Mouse (Mus musculus): Measurements from ENCODE around the gene Pomt1. TPM values are rescaled to one million over a fixed set of nuclear protein-coding genes. Genes with fewer than 3 reads are reported as not detected.

Gene Pomt1
- 27.4 and 30.3 TPM in 2 replicates for polyA plus RNA-seq (2016; fragmentation: Nextera tagmentation; extraction: Ambion mirVana)

- under 1% methylated on average over 54 of the region's 54 CpGs for WGBS
- H3K27ac ChIP-seq (replicated peaks), result peak within 1 kb of the TSS; percentile 88
- peaks cover 30% of the 10 kb centered on the region for H3K4me1 ChIP-seq
- peak; percentile 92 for DNase-seq (ENCODE audit: low spot score)
- H3K27me3 ChIP-seq (ENCODE audit: low read depth, poor library complexity, severe bottlenecking), result no peaks in the 10 kb centered on the region
- H3K4me3 ChIP-seq, result peak within 1 kb of the TSS; percentile 70
- H3K9me3 ChIP-seq (replicated peaks), result no peaks in the 10 kb centered on the region
- H3K36me3 ChIP-seq, result peaks cover 60% of the 10 kb centered on the region
Observed at GRCm38 (mm10) chr2:32235886-32236759, at the start of gene Pomt1. Gene Pomt1 (plus strand): TSS chr2:32236590.

- no peaks in the 10 kb centered on the region for H3K9me3 ChIP-seq (replicated peaks)
- DNase-seq (ENCODE audit: low spot score), result no peak
- H3K4me1 ChIP-seq, result peaks cover 12% of the 10 kb centered on the region
- no peak overlapping the region for H3K4me3 ChIP-seq
- no peaks in the 10 kb centered on the region for H3K27me3 ChIP-seq (ENCODE audit: low read depth, poor library complexity, severe bottlenecking)
- H3K27ac ChIP-seq (replicated peaks), result no peak overlapping the region
- 95% methylated on average over 13 of the region's 13 CpGs for WGBS
- peaks cover 98% of the 10 kb centered on the region for H3K36me3 ChIP-seq
Observed at GRCm38 (mm10) chr2:32187019-32187551, 49.3 kb upstream of the Pomt1 start.

DNA sequence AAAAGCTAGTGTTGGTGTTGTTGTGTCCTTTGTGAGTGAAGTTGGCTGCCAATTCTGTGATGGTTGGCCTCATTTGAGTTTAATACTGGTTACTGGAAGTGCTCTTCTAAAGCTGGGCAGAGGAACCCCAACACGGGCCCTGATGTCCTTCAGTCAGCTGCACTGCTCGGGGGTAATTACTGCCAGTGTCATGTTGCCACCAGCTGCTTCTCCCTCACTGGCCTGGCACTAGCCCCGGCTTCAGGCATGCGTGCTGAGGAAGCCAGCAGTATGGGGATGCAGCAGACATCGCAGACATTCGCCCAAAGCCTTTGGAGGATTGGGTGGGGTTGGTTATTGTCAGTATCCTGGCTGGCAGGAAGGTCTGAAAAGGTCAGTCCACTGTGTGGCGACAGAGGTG lies 48.7 kb upstream of the Pomt1 start:
- H3K27ac ChIP-seq (replicated peaks), result no peak overlapping the region
- no peaks in the 10 kb centered on the region for H3K9me3 ChIP-seq (replicated peaks)
- H3K4me1 ChIP-seq, result peaks cover 7% of the 10 kb centered on the region
- no peak overlapping the region for H3K4me3 ChIP-seq
- DNase-seq (ENCODE audit: low spot score), result no peak
- H3K27me3 ChIP-seq (ENCODE audit: low read depth, poor library complexity, severe bottlenecking), result no peaks in the 10 kb centered on the region
- peaks cover 98% of the 10 kb centered on the region for H3K36me3 ChIP-seq
- 92% methylated on average over 7 of the region's 7 CpGs for WGBS

DNA sequence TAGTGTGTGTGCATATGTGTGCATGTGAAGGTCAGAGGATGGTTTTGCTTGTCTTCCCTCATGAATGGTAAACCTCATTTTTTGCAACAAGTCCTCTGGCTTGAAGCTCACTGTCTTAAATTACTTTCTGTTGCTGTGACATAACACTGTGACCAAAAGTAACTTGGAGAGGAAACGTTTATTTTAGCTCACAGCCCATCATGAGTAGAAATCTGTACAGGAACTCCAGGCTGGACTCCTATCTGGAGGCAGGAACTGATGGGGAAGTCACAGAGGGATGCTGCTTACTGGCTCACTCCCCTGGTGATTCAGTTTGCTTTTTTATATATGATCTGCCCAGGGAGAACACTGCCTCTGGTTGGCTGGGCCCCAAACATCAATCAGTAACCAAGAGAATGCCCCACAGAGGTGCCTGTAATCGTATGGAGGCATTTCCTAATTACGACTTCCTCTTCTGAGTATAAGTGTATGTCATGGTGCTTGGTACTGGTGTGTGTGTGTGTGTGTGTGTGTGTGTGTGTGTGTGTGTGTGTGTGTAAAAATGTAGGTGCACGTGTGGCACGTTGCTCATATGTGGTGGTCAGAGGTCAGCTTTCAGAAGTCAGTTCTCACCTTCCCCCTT lies 47.2 kb upstream of the Pomt1 start:
- peaks cover 98% of the 10 kb centered on the region for H3K36me3 ChIP-seq

DNA sequence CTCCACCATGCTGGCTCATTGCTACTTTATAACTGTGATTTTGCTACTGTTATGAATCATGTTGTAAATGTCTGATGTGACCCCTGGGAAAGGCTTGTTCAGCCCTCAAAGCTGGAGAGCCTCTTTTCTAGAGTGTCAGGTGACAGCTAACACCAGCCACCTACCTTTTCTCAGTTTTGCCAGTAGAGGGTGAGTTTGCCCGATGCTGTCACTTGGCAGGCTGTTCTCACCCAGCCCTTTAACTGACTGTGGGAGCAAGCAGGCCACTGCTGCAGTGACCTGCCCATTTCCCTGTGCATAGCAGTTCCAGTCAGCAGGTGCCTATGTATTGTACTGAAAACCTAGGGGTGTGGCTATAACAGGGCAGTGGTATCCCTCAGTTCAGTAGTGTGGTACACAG lies 45.8 kb upstream of the Pomt1 start:
- Histone ChIP-seq H3K4me1 (no peaks in the 10 kb centered on the region), H3K9me3 (replicated peaks) (no peaks in the 10 kb centered on the region), H3K27me3 (ENCODE audit: low read depth, poor library complexity, severe bottlenecking) (no peaks in the 10 kb centered on the region), H3K27ac (replicated peaks) (no peak overlapping the region), H3K4me3 (no peak overlapping the region), H3K36me3 (peaks cover 98% of the 10 kb centered on the region)
- no peak for DNase-seq (ENCODE audit: low spot score)
- WGBS, result 80% methylated on average over 1 of the region's 1 CpGs

More for the DNA sequence above, 47.2 kb upstream of the Pomt1 start:
- DNase-seq (ENCODE audit: low spot score), result no peak
- no peaks in the 10 kb centered on the region for H3K27me3 ChIP-seq (ENCODE audit: low read depth, poor library complexity, severe bottlenecking)
- H3K27ac ChIP-seq (replicated peaks), result no peak overlapping the region
- WGBS, result 93% methylated on average over 5 of the region's 5 CpGs
- no peaks in the 10 kb centered on the region for H3K4me1 ChIP-seq
- H3K9me3 ChIP-seq (replicated peaks), result no peaks in the 10 kb centered on the region
- H3K4me3 ChIP-seq, result no peak overlapping the region

- WGBS, result 87% methylated on average over 17 of the region's 18 CpGs
- Histone ChIP-seq H3K27me3 (ENCODE audit: low read depth, poor library complexity, severe bottlenecking) (no peaks in the 10 kb centered on the region), H3K36me3 (peaks cover 98% of the 10 kb centered on the region), H3K27ac (replicated peaks) (no peak overlapping the region), H3K4me3 (no peak overlapping the region), H3K9me3 (replicated peaks) (no peaks in the 10 kb centered on the region), H3K4me1 (no peaks in the 10 kb centered on the region)
- peak; percentile 39 for DNase-seq (ENCODE audit: low spot score)
Observed at GRCm38 (mm10) chr2:32191872-32192507, 44.4 kb upstream of the Pomt1 start.

DNA sequence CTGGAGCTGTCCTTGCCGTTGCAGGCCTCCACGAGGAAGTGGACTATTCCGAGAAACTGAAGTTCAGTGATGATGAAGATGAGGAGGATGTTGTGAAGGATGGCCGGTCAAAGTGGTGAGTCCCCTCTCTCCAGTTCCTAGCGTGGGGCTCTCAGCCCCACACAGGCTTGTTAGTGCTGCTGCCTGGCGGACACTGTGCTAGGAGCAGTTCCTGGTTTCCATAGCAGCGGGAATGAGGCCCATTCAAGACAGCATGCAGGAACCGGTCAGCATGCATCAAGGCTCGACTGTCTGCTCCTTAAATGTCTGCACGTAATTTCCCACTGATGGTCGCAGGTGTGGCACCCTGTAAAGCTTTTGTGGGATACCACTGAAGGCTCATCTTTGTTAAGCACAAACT lies 37.4 kb upstream of the Pomt1 start:
- DNase-seq (ENCODE audit: low spot score), result no peak
- no peaks in the 10 kb centered on the region for H3K4me1 ChIP-seq
- H3K27ac ChIP-seq (replicated peaks), result no peak overlapping the region
- 82% methylated on average over 11 of the region's 11 CpGs for WGBS
- no peaks in the 10 kb centered on the region for H3K9me3 ChIP-seq (replicated peaks)
- no peak overlapping the region for H3K4me3 ChIP-seq
- peaks cover 100% of the 10 kb centered on the region for H3K36me3 ChIP-seq
- H3K27me3 ChIP-seq (ENCODE audit: low read depth, poor library complexity, severe bottlenecking), result no peaks in the 10 kb centered on the region

DNA sequence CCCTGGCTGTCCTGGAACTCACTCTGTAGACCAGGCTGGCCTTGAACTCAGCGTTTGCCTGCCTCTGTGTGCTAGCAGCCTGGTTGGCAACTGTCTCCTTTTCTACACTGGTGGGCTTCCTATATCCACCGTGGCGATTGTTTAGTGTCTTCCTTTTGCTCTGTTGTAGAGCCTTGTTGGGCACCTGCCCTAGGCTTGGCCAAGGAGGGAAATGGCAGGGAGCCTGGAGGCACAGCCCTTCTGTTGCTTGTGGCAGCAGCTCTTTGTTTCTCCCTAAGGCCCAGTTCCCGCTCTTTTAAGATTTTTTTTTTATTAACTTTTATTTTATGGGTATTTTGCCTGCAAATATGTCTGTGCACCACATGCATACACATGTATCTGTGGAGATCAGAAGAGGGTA lies 36.4 kb upstream of the Pomt1 start:
- Histone ChIP-seq H3K36me3 (peaks cover 100% of the 10 kb centered on the region), H3K4me1 (no peaks in the 10 kb centered on the region), H3K27me3 (ENCODE audit: low read depth, poor library complexity, severe bottlenecking) (no peaks in the 10 kb centered on the region), H3K27ac (replicated peaks) (no peak overlapping the region), H3K9me3 (replicated peaks) (no peaks in the 10 kb centered on the region), H3K4me3 (no peak overlapping the region)
- no peak for DNase-seq (ENCODE audit: low spot score)
- WGBS, result 95% methylated on average over 4 of the region's 4 CpGs

DNA sequence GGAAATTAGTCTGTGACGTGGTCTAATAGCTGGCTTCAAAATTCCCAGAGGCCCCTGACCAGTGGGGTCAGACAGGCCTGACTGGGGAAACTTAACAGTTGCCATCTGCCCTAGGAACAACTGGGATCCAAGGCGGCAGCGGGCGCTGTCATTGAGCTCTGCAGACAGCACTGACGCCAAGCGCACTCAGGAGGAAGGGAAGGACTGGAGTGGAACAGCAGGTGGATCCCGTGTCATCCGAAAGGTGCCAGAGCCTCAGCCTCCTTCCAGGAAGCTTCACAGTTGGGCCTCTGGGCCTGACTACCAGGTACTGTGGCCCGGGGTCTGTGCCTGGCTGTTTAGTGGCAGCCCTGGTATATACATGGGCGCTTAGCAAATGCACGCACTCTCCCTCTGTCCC lies 35.7 kb upstream of the Pomt1 start:
- DNase-seq (ENCODE audit: low spot score), result no peak
- no peaks in the 10 kb centered on the region for H3K9me3 ChIP-seq (replicated peaks)
- 94% methylated on average over 11 of the region's 11 CpGs for WGBS
- no peaks in the 10 kb centered on the region for H3K27me3 ChIP-seq (ENCODE audit: low read depth, poor library complexity, severe bottlenecking)
- H3K27ac ChIP-seq (replicated peaks), result no peak overlapping the region
- no peaks in the 10 kb centered on the region for H3K4me1 ChIP-seq
- no peak overlapping the region for H3K4me3 ChIP-seq
- peaks cover 100% of the 10 kb centered on the region for H3K36me3 ChIP-seq

DNA sequence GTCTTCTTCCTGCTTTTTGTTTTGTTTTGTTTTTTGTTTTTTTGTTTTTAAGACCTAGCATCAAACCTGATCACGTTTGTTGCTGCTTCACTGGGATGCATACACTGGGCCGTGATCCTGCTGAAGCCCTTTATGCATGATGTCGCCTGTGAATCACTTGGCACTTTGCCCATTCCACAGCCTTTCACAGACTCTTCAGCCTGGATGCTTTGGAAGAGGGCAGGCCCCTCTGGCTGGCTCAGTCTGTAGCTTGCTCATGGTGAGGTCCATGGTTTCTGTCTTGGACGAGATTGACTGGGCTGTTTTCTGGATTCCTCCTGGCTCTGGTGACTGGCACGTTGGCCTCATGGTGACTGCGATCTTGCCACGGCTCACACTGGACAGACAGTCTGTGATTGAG lies 34.9 kb upstream of the Pomt1 start:
- Histone ChIP-seq H3K4me3 (no peak overlapping the region), H3K9me3 (replicated peaks) (no peaks in the 10 kb centered on the region), H3K27me3 (ENCODE audit: low read depth, poor library complexity, severe bottlenecking) (no peaks in the 10 kb centered on the region), H3K4me1 (no peaks in the 10 kb centered on the region), H3K36me3 (peaks cover 100% of the 10 kb centered on the region), H3K27ac (replicated peaks) (no peak overlapping the region)
- WGBS, result 92% methylated on average over 7 of the region's 7 CpGs
- DNase-seq (ENCODE audit: low spot score), result no peak

DNA sequence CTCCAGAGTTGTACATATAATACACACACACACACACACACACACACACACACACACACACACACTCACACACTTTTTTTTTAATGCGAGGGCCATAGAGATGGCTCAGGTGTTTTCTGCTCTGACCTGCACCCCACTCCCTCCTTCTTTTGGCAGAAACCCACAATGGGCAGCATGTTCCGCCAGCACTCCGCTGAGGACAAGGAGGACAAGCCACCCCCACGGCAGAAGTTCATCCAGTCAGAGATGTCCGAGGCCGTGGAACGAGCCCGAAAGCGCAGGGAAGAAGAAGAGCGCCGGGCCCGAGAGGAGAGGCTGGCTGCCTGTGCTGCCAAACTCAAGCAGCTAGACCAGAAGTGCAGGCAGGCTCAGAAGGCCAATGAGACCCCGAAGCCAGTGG lies 32.5 kb upstream of the Pomt1 start:
- H3K27me3 ChIP-seq (ENCODE audit: low read depth, poor library complexity, severe bottlenecking), result no peaks in the 10 kb centered on the region
- DNase-seq (ENCODE audit: low spot score), result no peak
- WGBS, result 96% methylated on average over 13 of the region's 13 CpGs
- H3K27ac ChIP-seq (replicated peaks), result no peak overlapping the region
- H3K4me3 ChIP-seq, result no peak overlapping the region
- H3K4me1 ChIP-seq, result no peaks in the 10 kb centered on the region
- H3K36me3 ChIP-seq, result peaks cover 100% of the 10 kb centered on the region
- no peaks in the 10 kb centered on the region for H3K9me3 ChIP-seq (replicated peaks)

DNA sequence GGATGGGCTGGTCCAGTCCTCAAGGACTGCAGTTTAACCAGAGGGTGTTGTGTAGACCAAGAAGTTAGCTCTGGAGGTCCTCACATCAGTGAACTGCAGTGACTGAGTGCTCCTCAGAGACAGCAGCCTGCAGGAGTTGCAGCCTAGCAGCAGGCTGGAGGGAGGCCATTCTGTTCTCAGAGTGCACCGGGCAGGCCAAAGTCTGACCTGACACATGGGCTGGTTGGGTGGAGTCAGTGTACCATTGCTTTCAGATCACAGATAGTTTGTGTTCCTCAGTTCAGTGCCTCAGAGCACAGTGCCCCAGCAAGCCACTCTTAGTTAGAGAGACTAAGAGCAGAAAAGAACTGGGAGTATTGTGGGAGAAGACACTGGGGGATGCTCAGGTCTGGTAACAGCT lies 28.7 kb upstream of the Pomt1 start:
- no peaks in the 10 kb centered on the region for H3K4me1 ChIP-seq
- no peak overlapping the region for H3K4me3 ChIP-seq
- H3K27me3 ChIP-seq (ENCODE audit: low read depth, poor library complexity, severe bottlenecking), result no peaks in the 10 kb centered on the region
- DNase-seq (ENCODE audit: low spot score), result no peak
- H3K36me3 ChIP-seq, result peaks cover 100% of the 10 kb centered on the region
- no peak overlapping the region for H3K27ac ChIP-seq (replicated peaks)
- WGBS, result 88% methylated on average over 1 of the region's 1 CpGs
- H3K9me3 ChIP-seq (replicated peaks), result no peaks in the 10 kb centered on the region

Data from midbrain, embryonic 10.5 days (tissue).